8 mouse cellular contexts compared by ENCODE assay signal in the genomic region with DNA sequence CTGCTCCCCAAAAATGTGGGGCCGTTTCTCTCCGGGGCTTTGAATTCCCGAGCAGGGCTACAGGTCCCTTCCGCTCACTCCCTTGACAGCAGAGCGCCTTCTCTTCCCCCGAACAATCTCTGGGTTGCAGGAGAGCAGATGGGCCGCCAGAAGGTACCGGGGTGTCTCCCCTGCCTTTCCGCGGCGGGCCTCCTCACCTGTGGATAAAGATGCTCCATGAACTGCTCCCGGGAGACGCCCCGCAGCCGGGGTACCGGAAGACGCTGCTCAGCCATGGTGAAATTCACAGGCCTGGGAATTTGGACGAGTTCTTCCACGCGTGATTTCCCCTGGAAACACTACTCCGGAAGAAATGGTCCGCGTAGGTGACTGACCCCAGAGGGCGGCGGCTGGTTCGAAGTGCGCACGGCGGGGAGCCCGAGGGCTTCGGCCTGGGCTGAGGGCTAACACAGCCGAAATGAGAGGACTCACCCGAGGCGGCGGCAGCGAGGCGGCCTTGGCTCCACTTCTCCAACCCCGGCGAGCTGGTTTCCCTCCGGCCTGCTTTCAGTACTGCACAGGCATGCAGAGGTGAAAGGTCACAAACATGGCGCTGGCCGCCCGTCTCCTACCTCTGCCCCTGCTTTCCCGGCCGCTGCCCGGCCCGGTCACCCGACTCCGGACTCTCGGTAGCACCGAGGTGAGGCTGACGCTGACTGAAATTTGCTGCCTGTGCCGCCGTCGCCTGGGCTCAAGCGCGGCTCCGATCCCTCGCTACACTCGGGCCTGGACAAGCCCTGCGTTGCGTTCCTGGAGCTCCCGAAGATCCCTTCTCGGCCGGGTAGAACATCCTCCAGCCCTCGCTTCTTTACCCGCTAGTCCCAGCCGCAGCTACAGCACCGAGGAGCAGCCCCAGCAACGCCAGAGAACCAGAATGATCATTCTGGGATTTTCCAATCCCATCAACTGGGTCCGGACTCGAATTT. TPM values are rescaled to one million over a fixed set of nuclear protein-coding genes. Genes with fewer than 3 reads are reported as not detected.
A peak's percentile ranks its signal among the peaks of the same experiment; 100 is the strongest.
DNase-seq lines count a peak whose midpoint lies in the region; ATAC-seq and TF ChIP-seq lines count a peak whose summit lies in the region.

TSS of gene Maip1 (plus strand) at position 142 of the 965 bp plus-strand sequence.
TSS of gene Tyw5 (minus strand) at position 915 of the 965 bp plus-strand sequence.

- H3K4me2 ChIP-seq in hindbrain, embryonic 16.5 days (ENCODE audit: low read length) = peak within 1 kb of the TSS; percentile 93

- no peak; the same call in 1 of the 2 replicates for TF ChIP-seq CTCF in left cerebral cortex, adult 2 months (IDR thresholded peaks at IDR 0.05)

- H3K36me3 ChIP-seq in hindbrain, embryonic 16.5 days (ENCODE audit: control insufficient read depth, insufficient read depth, low read length) = no peaks in the 10 kb centered on the region
- H3K36me3 ChIP-seq in macrophage (ENCODE audit: inconsistent target) = no peaks in the 10 kb centered on the region

- peaks cover 67% of the 10 kb centered on the region for H3K79me2 ChIP-seq in macrophage (ENCODE audit: inconsistent target)

- no peaks in the 10 kb centered on the region for H3K9me3 ChIP-seq in hindbrain, embryonic 16.5 days (ENCODE audit: control insufficient read depth, low read length)

- WGBS in hindbrain, embryonic 16.5 days = under 1% methylated on average over 71 of the region's 72 CpGs
- WGBS in macrophage (ENCODE audit: missing documents) = under 1% methylated on average over 72 of the region's 72 CpGs

- H3K27me3 ChIP-seq in hindbrain, embryonic 16.5 days (replicated peaks; ENCODE audit: control insufficient read depth, insufficient read depth, low read length) = no peaks in the 10 kb centered on the region

- DNase-seq in WW6 (ENCODE audit: low read depth, low spot score) = peak; percentile 64
- DNase-seq in cerebellum, postnatal 36 days = peak; percentile 81 to 88
- peak; percentile 82 for DNase-seq in gastrocnemius, adult 18-20 months (ENCODE audit: low spot score)
- peak; percentile 78 to 80 for DNase-seq in left cerebral cortex, adult 2 months (ENCODE audit: extremely low spot score in 1 of 2, low spot score in 2 of 2)
- peak; percentile 85 for DNase-seq in retina, postnatal 7 days (ENCODE audit: low read depth, low spot score)
- peak; percentile 71 to 85 for DNase-seq in urinary bladder, adult 18-20 months (ENCODE audit: low spot score in 2 of 2)

- intact Hi-C loops in left cerebral cortex, adult 2 months (cut with DNase I) = loop anchor here (10.0 kb wide), 1 partner anchor 1178 kb away; the partner anchor contains the start of genes Fam126b and Ndufb3

- peak within 1 kb of the TSS; percentile 90 for H3K4me3 ChIP-seq in hindbrain, embryonic 16.5 days (ENCODE audit: low read length)
- H3K4me3 ChIP-seq in left cerebral cortex, adult 2 months = peak within 1 kb of the TSS; percentile 90
- H3K4me3 ChIP-seq in macrophage (ENCODE audit: inconsistent target) = peak within 1 kb of the TSS; percentile 99

- peak within 1 kb of the TSS; percentile 96 for H3K9ac ChIP-seq in hindbrain, embryonic 16.5 days (ENCODE audit: low read depth, low read length)

- ATAC-seq in hindbrain, embryonic 16.5 days = peak; percentile 96

- H3K4me1 ChIP-seq in hindbrain, embryonic 16.5 days (ENCODE audit: control insufficient read depth, insufficient read depth, low read depth, low read length) = peaks cover 28% of the 10 kb centered on the region

- peak within 1 kb of the TSS; percentile 96 for H3K27ac ChIP-seq in hindbrain, embryonic 16.5 days (ENCODE audit: low read depth, low read length)
- peak within 1 kb of the TSS; percentile 97 for H3K27ac ChIP-seq in left cerebral cortex, adult 2 months
- H3K27ac ChIP-seq in macrophage = peak within 1 kb of the TSS; percentile 71

RNA-seq across cellular contexts. Expression of gene Maip1, which starts in this region (rescaled TPM):
- total RNA-seq in gastrocnemius, adult 18-20 months (2021) = 1 to 10 TPM; 7.9 to 8.1 TPM
- polyA plus RNA-seq in hindbrain, embryonic 16.5 days (2015; fragmentation: Nextera tagmentation; extraction: Ambion mirVana) = 15.8 and 16.6 TPM in 2 replicates
- total RNA-seq in left cerebral cortex, adult 2 months (2021) = 10 to 100 TPM; 11.5 to 11.9 TPM
- 10 to 100 TPM in 18 of 26 experiments, 1 to 10 TPM in 8; 5.8 to 20.9 (median 14.5) TPM for total RNA-seq in macrophage (2018; cell fraction: chromatin; rRNA removed)
- total RNA-seq in macrophage (2018; cell fraction: cytosol; rRNA removed) = 10 to 100 TPM in 1 of 26 experiments, 1 to 10 TPM in 25; 6.0 to 10.1 (median 8.0) TPM
- 10 to 100 TPM in 14 of 26 experiments, 1 to 10 TPM in 12; 3.6 to 19.7 (median 10.3) TPM for total RNA-seq in macrophage (2018; cell fraction: nucleus; rRNA removed)
- 6.5 to 8.8 TPM (median 6.8 TPM) in 3 replicates for polyA plus RNA-seq in macrophage (2018)

RNA-seq across cellular contexts. Expression of gene Tyw5, which starts in this region (rescaled TPM):
- 1 to 10 TPM; 2.5 to 3.9 TPM for total RNA-seq in gastrocnemius, adult 18-20 months (2021)
- polyA plus RNA-seq in hindbrain, embryonic 16.5 days (2015; fragmentation: Nextera tagmentation; extraction: Ambion mirVana) = 25.7 and 28.7 TPM in 2 replicates
- total RNA-seq in left cerebral cortex, adult 2 months (2021) = 10 to 100 TPM; 28.6 to 30.3 TPM
- 10 to 100 TPM; 18.3 to 51.8 (median 36.5) TPM for total RNA-seq in macrophage (2018; cell fraction: chromatin; rRNA removed)
- total RNA-seq in macrophage (2018; cell fraction: cytosol; rRNA removed) = 10 to 100 TPM in 20 of 26 experiments, 1 to 10 TPM in 6; 7.6 to 18.2 (median 11.9) TPM
- total RNA-seq in macrophage (2018; cell fraction: nucleus; rRNA removed) = 10 to 100 TPM; 12.1 to 54.0 (median 26.8) TPM
- polyA plus RNA-seq in macrophage (2018) = 9.1 to 18.1 TPM (median 15.8 TPM) in 3 replicates

Comparison
In these comparisons a context has a peak if more than half of its experiments do, and no peak if none do; other contexts are left out.
1. Peak in every context shown above with its lines: DNase-seq, ATAC-seq, H3K4me3 ChIP-seq and H3K27ac ChIP-seq.
2. RNA of gene Tyw5 (total RNA-seq): 28.6 to 30.3 TPM in left cerebral cortex, adult 2 months; 2.5 to 3.9 TPM in gastrocnemius, adult 18-20 months; every median in the first group is over 4 times any median in the second.